Mouse (Mus musculus): Measurements from ENCODE around the gene Pex13. TPM values are rescaled to one million over a fixed set of nuclear protein-coding genes. Genes with fewer than 3 reads are reported as not detected.
"Not testable (repeated sequence)": the region's sequence is repeated elsewhere in the genome, so short reads cannot be mapped to it uniquely, and the experiment has no call there.

Pex13 gene
- polyA plus RNA-seq, 1 experiment from 2014 or later: 32.9 TPM

GRCm38 (mm10) chr11:23618995-23619394, 46.8 kb downstream of the Pex13 start:
- 81% methylated on average over 5 of the region's 5 CpGs for WGBS
- Histone ChIP-seq H3K27ac (ENCODE audit: low read length) (no peak overlapping the region), H3K4me2 (ENCODE audit: low read length) (no peak overlapping the region), H3K36me3 (ENCODE audit: control insufficient read depth, insufficient read depth) (peaks cover 19% of the 10 kb centered on the region), H3K4me3 (replicated peaks; ENCODE audit: low read length) (no peak overlapping the region), H3K9ac (replicated peaks; ENCODE audit: low read depth, low read length) (no peak overlapping the region), H3K9me3 (ENCODE audit: control insufficient read depth, low read length) (no peaks in the 10 kb centered on the region), H3K27me3 (replicated peaks; ENCODE audit: control insufficient read depth, insufficient read depth, low read length) (no peaks in the 10 kb centered on the region), H3K4me1 (replicated peaks; ENCODE audit: control insufficient read depth, insufficient read depth, low read length) (no peaks in the 10 kb centered on the region)
- no peak for ATAC-seq

DNA sequence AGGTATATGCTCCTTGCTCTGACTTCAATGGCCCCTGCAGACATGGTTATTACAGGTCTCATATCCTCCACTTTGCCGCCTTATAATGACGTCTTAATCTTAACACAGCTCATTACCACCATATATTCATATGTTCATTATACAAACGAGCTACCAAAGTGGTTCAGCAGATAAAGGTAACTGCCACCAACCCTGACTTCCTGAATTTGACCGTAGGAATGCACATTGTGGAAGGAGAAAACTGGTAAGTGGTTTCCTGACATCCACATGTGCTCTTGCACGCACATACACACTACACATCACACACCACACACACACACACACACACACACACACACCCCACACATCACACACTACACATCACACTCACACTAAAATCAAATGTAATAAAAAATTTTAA, 51.2 kb downstream of the Pex13 start:
- H3K4me1 ChIP-seq (replicated peaks; ENCODE audit: control insufficient read depth, insufficient read depth, low read length): no peaks in the 10 kb centered on the region
- no peak overlapping the region for H3K27ac ChIP-seq (ENCODE audit: low read length)
- WGBS: 72% methylated on average over 5 of the region's 5 CpGs
- peaks cover 7% of the 10 kb centered on the region for H3K36me3 ChIP-seq (ENCODE audit: control insufficient read depth, insufficient read depth)
- no peaks in the 10 kb centered on the region for H3K9me3 ChIP-seq (ENCODE audit: control insufficient read depth, low read length)
- no peak for ATAC-seq
- H3K9ac ChIP-seq (replicated peaks; ENCODE audit: low read depth, low read length): no peak overlapping the region
- H3K27me3 ChIP-seq (replicated peaks; ENCODE audit: control insufficient read depth, insufficient read depth, low read length): no peaks in the 10 kb centered on the region
- no peak overlapping the region for H3K4me2 ChIP-seq (ENCODE audit: low read length)
- no peak overlapping the region for H3K4me3 ChIP-seq (replicated peaks; ENCODE audit: low read length)

GRCm38 (mm10) chr11:23607291-23607690, 58.5 kb downstream of the Pex13 start:
- H3K36me3 ChIP-seq (ENCODE audit: control insufficient read depth, insufficient read depth): peaks cover 13% of the 10 kb centered on the region
- not testable (repeated sequence) for H3K27ac ChIP-seq (ENCODE audit: low read length); H3K9me3 ChIP-seq (ENCODE audit: control insufficient read depth, low read length); H3K4me1 ChIP-seq (replicated peaks; ENCODE audit: control insufficient read depth, insufficient read depth, low read length); ATAC-seq; H3K4me3 ChIP-seq (replicated peaks; ENCODE audit: low read length); H3K4me2 ChIP-seq (ENCODE audit: low read length); H3K27me3 ChIP-seq (replicated peaks; ENCODE audit: control insufficient read depth, insufficient read depth, low read length); H3K9ac ChIP-seq (replicated peaks; ENCODE audit: low read depth, low read length)
- WGBS: 89% methylated on average over 6 of the region's 6 CpGs

Other genes with a start within 250 kb of the Pex13 start
- 148 and 158 TPM in 2 replicates for gene Ahsa2, start 167.9 kb downstream of the Pex13 start, polyA plus RNA-seq (2015; fragmentation: Nextera tagmentation; extraction: Ambion mirVana)
- gene 1700093K21Rik, start 144.8 kb downstream of the Pex13 start, polyA plus RNA-seq (2015; fragmentation: Nextera tagmentation; extraction: Ambion mirVana): 0.30 and 0.35 TPM in 2 replicates
- 137 and 152 TPM in 2 replicates for gene 0610010F05Rik, start 32.3 kb downstream of the Pex13 start, polyA plus RNA-seq (2015; fragmentation: Nextera tagmentation; extraction: Ambion mirVana)
- 14.4 and 17.0 TPM in 2 replicates for gene Pus10, start 285 bp downstream of the Pex13 start, polyA plus RNA-seq (2015; fragmentation: Nextera tagmentation; extraction: Ambion mirVana)
- gene Rel, start 105.0 kb upstream of the Pex13 start, polyA plus RNA-seq (2015; fragmentation: Nextera tagmentation; extraction: Ambion mirVana): 0.27 and 0.45 TPM in 2 replicates
- gene Papolg, start 229.3 kb upstream of the Pex13 start, polyA plus RNA-seq (2015; fragmentation: Nextera tagmentation; extraction: Ambion mirVana): 29.6 and 31.8 TPM in 2 replicates